Mouse (Mus musculus): ENCODE results near the gene Pcnp. TPM values are rescaled to one million over a fixed set of nuclear protein-coding genes. Genes with fewer than 3 reads are reported as not detected.
A peak's percentile ranks its signal among the peaks of the same experiment; 100 is the strongest.

Pcnp gene
- total RNA-seq, 2 experiments from 2014 or later, result 140 to 144 TPM

DNA sequence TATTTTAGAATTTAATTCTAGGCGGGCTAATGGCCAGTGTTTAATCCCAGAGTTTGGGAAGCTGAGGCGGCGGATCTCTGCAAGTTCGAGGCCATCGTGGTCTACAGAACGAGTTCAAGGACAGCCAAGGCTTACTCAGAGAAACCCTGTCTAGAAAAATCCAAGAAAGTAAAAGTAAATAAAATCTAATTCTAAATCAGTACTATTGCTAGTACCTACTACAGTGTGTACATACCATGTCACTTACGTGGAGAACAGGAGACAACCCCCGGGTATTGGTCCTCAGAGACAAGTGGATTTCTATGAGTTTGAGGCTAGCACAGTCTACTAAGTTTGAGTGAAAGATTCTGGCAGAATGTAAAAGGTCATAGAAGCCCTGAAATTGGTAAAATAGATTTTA is 8.6 kb upstream of the Pcnp start:
- intact Hi-C loops (cut with DNase I), result no loop called here
- no peak for DNase-seq (ENCODE audit: extremely low spot score in 1 of 2, low spot score in 2 of 2)

DNA sequence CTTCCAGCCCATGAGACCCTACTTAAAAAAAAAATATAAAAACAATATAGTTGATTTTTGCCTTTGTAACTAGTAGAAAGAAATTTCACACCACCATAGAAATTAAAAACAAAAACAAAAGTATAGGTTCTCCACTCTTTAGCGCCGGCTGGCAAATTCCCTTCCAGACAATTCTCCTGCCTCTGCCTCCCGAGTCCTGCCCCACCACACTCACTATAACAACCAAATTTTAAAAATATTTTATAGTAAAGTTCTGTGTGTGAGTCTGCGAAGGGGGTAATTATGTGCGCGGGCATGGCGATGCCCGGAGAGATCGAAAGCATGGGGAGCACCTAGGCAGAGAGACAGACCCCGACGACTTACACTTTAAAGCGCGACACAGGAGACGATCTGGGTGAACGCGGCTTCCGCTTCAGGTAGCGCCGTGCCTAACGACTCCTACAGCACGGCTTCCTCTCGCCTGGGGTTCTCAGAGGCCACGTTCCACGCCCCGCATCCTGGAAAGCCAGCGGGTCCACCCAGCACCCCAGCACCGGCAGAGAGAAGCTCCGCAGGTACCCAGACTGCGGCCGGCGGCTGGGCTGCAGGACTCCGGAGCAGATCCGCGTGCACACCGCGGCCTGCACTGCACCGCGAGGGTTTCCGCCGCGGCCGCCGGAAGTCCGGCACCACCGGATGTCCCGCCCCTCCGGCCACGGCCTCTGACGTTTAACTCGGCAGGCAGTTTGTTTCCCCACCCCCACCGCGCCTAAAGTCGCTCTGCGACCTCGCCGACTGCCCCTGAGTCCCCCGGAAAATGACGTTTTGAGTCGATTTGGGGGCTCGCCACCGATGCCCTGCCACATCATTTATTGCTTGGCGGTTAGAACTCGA is 7.8 kb upstream of the Pcnp start, which contains the start of gene Trmt10c:
Trmt10c (minus strand) TSS at position 682 of the 873 bp plus-strand sequence.
- intact Hi-C loops (cut with DNase I), result no loop called here
- DNase-seq (ENCODE audit: extremely low spot score in 1 of 2, low spot score in 2 of 2), result peak; percentile 86 to 97

DNA sequence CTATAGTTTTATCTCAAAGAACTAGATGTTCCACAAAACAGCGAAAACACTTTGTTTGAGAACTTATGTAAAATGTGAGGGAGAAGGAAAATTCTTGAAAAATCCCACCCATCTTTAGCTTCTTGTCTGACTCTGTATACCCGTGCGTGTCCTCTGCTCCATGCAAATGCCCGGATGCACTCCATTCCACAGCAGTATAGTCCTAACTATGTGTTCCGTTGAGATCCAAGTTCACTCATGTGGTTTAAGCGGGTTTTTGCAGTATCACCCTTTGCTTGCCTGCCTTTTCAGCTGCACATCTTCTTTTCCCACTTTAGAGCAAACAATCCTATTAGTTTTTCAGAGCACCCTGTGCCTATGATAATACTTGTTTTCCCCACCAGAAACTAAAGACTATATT is 7.0 kb upstream of the Pcnp start:
- intact Hi-C loops (cut with DNase I), result no loop called here
- no peak for DNase-seq (ENCODE audit: extremely low spot score in 1 of 2, low spot score in 2 of 2)

DNA sequence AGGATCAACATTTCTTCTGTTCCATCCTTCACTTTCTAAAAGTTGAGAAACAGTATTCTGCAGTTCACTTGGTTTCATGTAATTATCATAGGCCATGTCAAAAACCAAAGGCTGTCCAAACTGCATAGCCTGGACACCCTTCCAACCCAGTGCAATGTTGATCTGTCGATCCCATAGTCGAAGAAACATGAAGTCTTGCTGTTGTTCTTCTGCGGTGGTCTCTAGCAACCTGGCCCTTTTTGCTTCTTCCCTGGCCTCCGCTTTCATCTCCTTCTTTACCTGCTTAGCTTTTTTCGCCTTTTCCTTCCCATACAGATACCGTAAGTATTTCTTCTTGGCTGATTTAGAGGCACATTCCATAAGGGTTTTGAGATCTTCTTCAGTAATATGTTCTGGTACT is 5.0 kb upstream of the Pcnp start:
- intact Hi-C loops (cut with DNase I), result loop anchor here (5.0 kb wide), 1 partner anchor 33 kb away; no protein-coding TSS in a partner anchor
- DNase-seq (ENCODE audit: extremely low spot score in 1 of 2, low spot score in 2 of 2), result no peak

DNA sequence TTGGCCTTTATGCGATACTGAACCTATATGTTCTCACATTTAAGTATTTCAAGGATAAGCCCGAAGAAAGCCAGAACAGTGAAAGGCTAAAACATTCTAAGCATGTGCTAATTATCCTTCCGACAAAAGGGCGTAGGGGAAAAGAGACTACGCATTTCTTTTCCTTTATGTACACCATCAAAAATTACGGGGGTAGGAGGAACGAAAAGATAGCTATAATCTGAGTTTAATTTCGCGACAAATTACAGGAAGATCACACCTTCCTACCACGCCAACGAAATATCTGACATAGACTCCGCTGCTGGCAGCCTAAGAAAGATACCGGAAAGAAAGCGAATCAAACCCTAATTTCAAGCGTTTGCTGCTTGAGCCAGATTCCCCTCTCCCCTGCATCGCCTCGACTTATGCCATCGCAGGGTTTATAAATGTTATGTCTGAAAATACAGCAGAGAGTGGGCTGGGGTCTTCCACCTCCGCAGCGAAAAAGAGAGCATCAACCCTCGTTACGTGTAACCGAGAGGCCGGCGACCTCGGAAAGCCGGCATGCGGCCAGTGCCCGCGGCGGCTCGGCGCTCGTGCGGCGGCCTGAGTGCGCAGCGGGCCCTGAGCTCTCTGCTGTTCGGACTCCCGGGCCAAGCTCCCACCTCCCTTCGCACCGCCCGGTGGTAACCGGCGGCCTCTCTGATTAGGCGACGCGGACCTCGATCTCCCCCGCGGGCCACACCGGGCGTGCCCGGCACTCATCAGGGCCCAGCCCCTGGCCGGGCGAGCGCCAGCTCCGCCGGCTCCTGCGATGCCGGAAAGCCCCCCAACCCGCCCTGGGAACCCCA is 602 bp downstream of the Pcnp start:
- intact Hi-C loops (cut with DNase I), result loop anchor here (10.0 kb wide), 1 partner anchor 54 kb away; the partner anchor contains the start of gene Zbtb11
- peak in 1 of 2 experiments; percentile 74 for DNase-seq (ENCODE audit: extremely low spot score in 1 of 2, low spot score in 2 of 2)

DNA sequence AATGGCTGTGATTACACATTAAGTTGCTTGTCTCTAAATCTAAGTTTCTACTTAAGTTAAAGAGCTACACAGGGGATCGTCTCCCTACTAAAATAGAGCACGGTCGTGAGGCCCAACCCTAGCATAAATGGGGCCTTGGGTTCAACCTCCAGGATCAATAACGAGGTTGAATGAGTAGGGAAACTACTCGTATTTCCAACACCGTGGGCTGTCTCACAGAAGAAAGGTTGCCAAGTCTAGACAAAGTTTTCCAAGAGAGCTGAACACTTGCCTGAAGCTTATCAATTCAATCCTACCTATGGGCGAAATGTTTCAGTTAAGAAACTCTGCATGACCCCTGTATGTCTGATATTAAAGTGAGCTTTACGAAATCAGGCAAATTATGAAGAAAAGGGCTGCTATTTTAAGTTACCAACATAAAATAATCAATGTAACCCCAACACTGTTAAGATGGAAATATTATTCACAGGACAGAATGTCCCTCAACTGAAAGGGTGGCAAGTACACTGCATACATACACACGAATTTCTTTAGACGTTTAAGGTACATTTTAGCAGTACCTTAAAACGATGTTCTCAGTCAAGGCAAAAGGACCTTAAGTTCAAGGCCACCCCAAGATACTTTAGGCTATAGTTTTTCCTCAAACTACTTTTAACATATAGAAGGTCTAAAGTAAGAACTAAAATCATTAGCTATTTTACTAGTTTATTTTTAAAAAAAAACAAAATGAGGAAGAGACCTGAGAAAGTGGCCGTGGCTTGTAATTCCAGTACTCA is 1.5 kb downstream of the Pcnp start:
- intact Hi-C loops (cut with DNase I), result loop anchor here (10.0 kb wide), 1 partner anchor 53 kb away; the partner anchor contains the start of gene Zbtb11
- no peak for DNase-seq (ENCODE audit: extremely low spot score in 1 of 2, low spot score in 2 of 2)

DNA sequence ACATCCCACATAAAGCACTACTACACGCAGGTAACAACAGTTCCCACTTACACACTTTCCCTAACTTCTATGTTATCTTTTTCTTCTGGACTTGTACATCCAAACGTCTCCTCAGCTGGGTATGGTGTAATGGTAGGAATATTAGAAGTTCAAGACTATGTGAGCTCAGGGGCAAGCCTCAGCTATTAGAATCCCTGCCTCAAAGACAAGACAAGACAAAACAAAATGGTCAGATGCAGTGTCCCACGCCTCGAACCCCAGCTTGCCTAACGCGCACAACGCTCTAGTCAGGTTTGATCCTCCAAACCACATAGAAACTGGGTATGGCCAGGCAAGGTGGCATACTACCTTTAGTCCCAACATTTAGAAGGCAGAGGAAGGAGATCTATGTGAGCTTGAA is 9.9 kb downstream of the Pcnp start:
- DNase-seq (ENCODE audit: extremely low spot score in 1 of 2, low spot score in 2 of 2), result no peak
- intact Hi-C loops (cut with DNase I), result loop anchor here (10.0 kb wide), 1 partner anchor 45 kb away; the partner anchor contains the start of gene Zbtb11

DNA sequence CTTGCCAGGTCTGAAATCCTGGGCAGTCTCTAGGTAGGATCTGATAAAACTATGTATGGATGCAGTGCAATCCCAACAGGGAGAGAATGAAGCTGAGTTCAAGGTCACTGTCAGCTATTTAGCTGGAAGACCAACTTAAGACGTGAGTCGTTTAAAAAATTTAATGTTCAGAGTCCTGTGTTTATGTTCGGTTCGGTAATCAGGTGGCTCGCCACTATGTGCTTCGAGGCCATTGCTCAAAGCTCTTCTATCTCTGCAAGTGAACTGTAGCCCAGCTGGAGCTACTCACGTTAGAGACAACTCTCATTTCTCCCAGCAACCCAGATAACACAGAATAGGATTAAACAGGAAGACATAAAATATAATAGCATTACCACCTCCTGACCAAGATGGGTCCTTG is 15.5 kb downstream of the Pcnp start:
- intact Hi-C loops (cut with DNase I), result no loop called here
- DNase-seq (ENCODE audit: extremely low spot score in 1 of 2, low spot score in 2 of 2), result no peak

DNA sequence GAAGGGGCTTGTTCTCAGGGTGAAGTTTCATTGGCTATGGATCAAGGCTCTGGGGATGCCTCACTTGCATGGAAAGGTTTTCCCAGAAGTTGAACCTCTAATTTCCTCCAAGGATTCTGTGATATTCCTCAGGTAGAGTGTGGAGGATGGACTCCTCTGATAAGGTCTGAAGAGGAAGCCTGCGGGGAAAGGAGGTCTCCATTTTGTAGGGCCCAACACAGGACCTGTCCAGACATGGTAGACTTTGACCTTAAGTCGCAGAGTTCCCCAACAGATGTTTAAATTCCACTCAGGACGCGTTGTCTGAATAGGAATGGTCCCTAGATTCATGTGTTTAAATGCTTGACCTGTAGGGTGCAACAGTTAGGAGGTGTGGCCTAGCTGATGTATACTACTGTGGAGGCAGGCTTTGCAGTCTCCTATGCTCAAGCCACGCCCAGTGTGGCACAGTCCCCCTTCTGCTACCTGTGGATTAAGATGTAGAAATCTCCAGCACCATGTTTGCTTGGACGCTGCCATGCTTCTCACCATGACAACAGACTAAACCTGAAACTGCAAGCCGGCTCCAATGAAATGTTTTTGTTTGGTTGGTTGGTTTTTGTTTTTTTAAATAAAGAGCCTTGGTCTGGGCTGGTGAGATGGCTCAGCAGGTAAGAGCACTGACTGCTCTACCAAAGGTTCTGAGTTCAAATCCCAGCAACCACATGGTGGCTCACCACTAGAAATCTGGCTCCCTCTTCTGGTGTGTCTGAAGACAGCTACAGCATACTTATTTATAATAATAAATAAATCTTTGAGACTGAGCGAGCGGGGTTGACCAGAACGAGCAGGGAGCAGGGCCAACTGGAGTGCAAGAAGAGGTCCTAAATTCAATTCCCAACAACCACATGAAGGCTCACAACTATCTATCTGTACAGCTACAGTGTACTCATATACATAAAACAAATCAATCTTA is 16.5 kb downstream of the Pcnp start:
- intact Hi-C loops (cut with DNase I), result no loop called here
- DNase-seq (ENCODE audit: extremely low spot score in 1 of 2, low spot score in 2 of 2), result no peak

DNA sequence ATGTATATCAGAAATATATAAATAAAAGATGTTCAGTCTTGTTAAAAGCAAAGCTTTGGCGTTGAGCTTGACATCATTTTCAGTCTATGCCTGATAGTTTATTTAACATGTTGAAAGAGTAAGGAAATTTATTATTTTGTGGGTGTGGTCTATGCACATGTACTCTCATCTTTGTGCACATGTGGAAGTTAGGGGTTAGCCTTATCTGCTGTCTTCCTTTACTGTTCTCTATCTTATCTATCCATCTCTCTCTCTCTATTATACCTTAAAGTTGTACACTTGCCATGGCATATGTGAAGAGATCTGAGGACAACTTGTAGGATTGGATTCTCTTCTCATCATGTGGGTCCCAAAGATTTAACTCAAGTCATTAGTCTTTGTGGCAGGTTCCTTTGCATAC is 20.7 kb downstream of the Pcnp start:
- no peak for DNase-seq (ENCODE audit: extremely low spot score in 1 of 2, low spot score in 2 of 2)
- intact Hi-C loops (cut with DNase I), result no loop called here

DNA sequence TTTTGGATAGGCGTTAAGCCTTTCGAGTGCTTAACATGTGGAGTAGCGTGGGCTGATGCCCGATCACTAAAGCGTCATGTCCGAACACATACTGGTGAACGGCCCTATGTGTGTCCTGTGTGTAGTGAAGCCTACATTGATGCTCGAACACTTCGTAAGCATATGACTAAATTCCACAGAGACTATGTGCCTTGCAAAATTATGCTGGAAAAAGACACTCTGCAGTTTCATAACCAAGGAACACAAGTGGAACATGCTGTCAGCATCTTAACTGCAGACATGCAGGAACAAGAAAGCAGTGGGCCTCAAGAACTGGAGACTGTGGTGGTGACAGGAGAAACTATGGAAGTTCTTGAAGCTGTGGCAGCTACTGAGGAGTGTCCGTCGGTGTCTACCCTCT is 22.7 kb downstream of the Pcnp start:
- DNase-seq (ENCODE audit: extremely low spot score in 1 of 2, low spot score in 2 of 2), result no peak
- intact Hi-C loops (cut with DNase I), result no loop called here

DNA sequence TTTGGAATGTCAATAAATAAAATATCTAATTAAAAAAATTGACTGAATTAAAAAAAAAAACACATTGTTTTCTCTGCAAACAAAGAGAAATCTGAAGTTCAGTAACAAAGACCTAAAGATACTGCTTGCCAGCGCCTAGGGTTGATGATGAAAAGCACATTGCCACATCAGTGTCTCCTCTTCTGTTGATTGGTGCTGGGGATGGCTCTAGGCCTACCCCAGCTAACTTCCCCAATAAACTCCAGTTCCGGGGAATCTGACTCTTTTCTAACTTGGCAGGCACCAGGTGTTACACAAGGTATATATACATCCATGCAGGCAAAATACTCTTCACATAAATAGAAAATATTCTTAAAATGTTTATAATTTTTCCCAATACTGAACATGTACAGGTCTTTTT is 35.3 kb downstream of the Pcnp start:
- intact Hi-C loops (cut with DNase I), result no loop called here
- DNase-seq (ENCODE audit: extremely low spot score in 1 of 2, low spot score in 2 of 2), result no peak

DNA sequence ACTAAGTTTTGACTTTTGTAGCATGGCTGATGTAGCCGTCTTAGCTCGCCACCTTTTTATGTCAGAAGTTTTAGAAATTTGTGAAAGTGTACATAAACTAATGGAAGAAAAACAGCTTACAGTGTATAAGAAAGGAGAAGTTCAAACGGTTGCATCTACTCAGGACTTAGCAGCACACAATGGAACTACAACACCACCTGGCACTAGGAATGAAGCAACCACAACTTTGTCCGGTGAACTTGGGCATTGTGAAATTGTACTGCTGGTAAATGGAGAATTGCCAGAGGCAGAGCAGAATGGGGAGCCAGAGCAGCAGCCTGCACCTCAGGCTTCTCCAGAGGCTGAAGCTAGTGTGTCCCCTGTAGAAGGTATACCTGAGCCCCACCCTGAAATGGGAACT is 39.2 kb downstream of the Pcnp start:
- intact Hi-C loops (cut with DNase I), result no loop called here
- DNase-seq (ENCODE audit: extremely low spot score in 1 of 2, low spot score in 2 of 2), result no peak

DNA sequence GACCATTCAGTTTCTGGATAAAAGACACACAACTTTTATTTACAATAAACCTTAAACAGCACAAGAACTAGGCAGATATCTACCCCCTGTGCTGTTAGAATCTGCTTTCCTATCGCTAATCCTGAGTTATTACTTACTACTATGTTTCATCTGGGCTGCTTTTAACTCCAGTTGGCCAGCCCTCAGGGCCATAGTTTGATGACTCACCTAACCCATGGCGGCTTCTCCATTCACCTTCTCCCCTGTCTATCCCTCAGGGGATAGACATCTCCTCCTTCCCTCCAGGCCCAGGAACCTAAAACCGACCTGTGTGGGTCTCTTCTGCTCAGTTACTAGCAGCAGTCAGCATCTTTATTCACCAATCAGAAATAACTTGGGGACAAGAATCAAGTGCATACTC is 43.5 kb downstream of the Pcnp start:
- DNase-seq (ENCODE audit: extremely low spot score in 1 of 2, low spot score in 2 of 2), result no peak
- intact Hi-C loops (cut with DNase I), result no loop called here

DNA sequence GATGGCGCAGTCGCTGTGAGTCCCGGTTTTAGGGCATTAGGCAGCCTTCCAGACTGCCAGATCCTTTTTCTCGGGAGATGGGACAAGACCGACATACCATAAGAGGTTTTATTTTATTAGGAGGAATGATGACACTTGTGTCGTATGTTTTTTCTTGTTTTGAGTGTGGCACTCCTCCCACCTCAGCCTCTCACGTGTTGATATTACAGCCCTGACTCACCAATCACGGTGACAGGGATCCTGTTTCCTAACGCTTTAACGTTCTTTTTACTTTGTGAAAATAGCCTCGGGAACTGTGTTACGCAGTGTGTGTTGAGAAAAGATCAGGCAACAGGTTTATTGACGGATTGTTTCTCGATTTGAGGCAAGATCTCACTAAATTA is 54.6 kb downstream of the Pcnp start:
- no peak for DNase-seq (ENCODE audit: extremely low spot score in 1 of 2, low spot score in 2 of 2)
- intact Hi-C loops (cut with DNase I), result loop anchor here (10.0 kb wide), 1 partner anchor 50 kb away; the partner anchor contains the start of gene Pcnp

DNA sequence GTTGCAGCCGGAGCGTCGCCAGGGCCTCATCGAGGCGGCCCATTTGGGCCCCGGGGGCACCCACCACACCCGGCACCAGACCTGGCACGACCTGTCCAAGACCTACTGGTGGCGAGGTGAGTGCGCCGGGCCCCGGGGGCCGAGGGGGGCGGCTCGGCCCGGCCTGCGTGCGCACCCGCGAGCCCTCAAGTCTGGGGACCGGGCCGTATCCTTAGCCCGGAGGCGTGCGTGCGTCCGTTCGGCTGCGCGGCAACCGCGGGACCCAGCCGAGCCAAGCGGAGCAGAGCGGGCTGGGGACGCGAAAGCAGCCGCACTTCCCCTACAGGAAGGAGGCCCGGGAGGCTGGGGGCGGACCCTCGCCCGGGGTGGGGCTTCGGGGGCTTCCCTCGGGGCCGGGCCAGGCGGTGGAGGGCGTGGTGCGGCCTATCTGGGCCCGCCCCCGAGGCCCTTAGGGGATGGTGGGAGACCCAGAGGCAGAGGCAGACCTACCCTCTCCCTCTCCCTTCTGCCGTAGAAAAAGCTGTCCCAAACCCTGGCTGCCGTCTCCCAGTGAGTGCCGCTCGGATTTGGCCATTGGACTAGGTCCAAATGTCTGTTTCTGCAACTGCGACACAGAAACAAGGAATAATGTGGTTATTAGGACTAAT is 55.2 kb downstream of the Pcnp start:
- intact Hi-C loops (cut with DNase I), result loop anchor here (10.0 kb wide), 1 partner anchor 50 kb away; the partner anchor contains the start of gene Pcnp
- peak; percentile 74 to 96 for DNase-seq (ENCODE audit: extremely low spot score in 1 of 2, low spot score in 2 of 2)

Measured in left cerebral cortex, postnatal 10 days (tissue).